Mouse (Mus musculus): Measurements from ENCODE around the gene Ptpn20. TPM values are rescaled to one million over a fixed set of nuclear protein-coding genes. Genes with fewer than 3 reads are reported as not detected.

Gene Ptpn20
- not detected for total RNA-seq (2021)
- long read RNA-seq, experiment 1: 0 reads
- long read RNA-seq, experiment 2: 0 reads

GRCm38 (mm10) chr14:33588951-33589350, at the start of gene Ptpn20:
Gene Ptpn20, plus strand, starts transcription at chr14:33589207.
- DNase-seq: no peak

GRCm38 (mm10) chr14:33539559-33540167, 49.3 kb upstream of the Ptpn20 start:
- DNase-seq: no peak

- no peak for DNase-seq
Measured at GRCm38 (mm10) chr14:33545565-33546143, 43.4 kb upstream of the Ptpn20 start.

GRCm38 (mm10) chr14:33548650-33549049, 40.4 kb upstream of the Ptpn20 start:
- DNase-seq: no peak

GRCm38 (mm10) chr14:33549856-33550255, 39.2 kb upstream of the Ptpn20 start:
- DNase-seq: no peak

- no peak for DNase-seq
Measured at GRCm38 (mm10) chr14:33570737-33571136, 18.3 kb upstream of the Ptpn20 start.

- no peak for DNase-seq
Measured at GRCm38 (mm10) chr14:33573643-33574042, 15.4 kb upstream of the Ptpn20 start.

- DNase-seq: no peak
Measured at GRCm38 (mm10) chr14:33579771-33580484, 9.1 kb upstream of the Ptpn20 start.

GRCm38 (mm10) chr14:33598376-33599130, 9.5 kb downstream of the Ptpn20 start:
- DNase-seq: no peak

GRCm38 (mm10) chr14:33607431-33607830, 18.4 kb downstream of the Ptpn20 start:
- DNase-seq: no peak

- no peak for DNase-seq
Measured at GRCm38 (mm10) chr14:33625036-33625435, 36.0 kb downstream of the Ptpn20 start.

GRCm38 (mm10) chr14:33632790-33633372, 43.9 kb downstream of the Ptpn20 start:
- DNase-seq: no peak

GRCm38 (mm10) chr14:33634354-33634753, 45.3 kb downstream of the Ptpn20 start:
- DNase-seq: no peak

GRCm38 (mm10) chr14:33634774-33635173, 45.8 kb downstream of the Ptpn20 start:
- no peak for DNase-seq

- no peak for DNase-seq
Measured at GRCm38 (mm10) chr14:33639357-33639756, 50.4 kb downstream of the Ptpn20 start.

- no peak for DNase-seq
Measured at GRCm38 (mm10) chr14:33650721-33651120, 61.7 kb downstream of the Ptpn20 start.

GRCm38 (mm10) chr14:33657471-33657901, 68.5 kb downstream of the Ptpn20 start:
- no peak for DNase-seq

GRCm38 (mm10) chr14:33658331-33658730, 69.3 kb downstream of the Ptpn20 start:
- DNase-seq: no peak

GRCm38 (mm10) chr14:33662080-33662479, 73.1 kb downstream of the Ptpn20 start:
- no peak for DNase-seq

- no peak for DNase-seq
Measured at GRCm38 (mm10) chr14:33666301-33666700, 77.3 kb downstream of the Ptpn20 start.

GRCm38 (mm10) chr14:33669891-33670290, 80.9 kb downstream of the Ptpn20 start:
- no peak for DNase-seq

Data from gastrocnemius, postnatal 25 days (tissue).